Mouse (Mus musculus): ENCODE results near the gene Gdf2.

DNA sequence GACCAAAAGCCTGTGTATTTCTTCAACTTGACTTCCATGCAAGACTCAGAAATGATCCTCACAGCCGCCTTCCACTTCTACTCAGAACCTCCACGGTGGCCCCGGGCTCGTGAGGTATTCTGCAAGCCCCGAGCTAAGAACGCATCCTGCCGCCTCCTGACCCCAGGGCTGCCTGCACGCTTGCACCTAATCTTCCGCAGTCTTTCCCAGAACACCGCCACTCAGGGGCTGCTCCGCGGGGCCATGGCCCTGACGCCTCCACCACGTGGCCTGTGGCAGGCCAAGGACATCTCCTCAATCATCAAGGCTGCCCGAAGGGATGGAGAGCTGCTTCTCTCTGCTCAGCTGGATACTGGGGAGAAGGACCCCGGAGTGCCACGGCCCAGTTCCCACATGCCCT, 9.0 kb upstream of the Gdf2 start:
- no peak for TF ChIP-seq CTCF (IDR thresholded peaks at IDR 0.05; ENCODE audit: control insufficient read depth, insufficient read depth, low read length)
- TF ChIP-seq POLR2A (IDR thresholded peaks at IDR 0.05; ENCODE audit: borderline replicate concordance, control insufficient read depth, low read depth, low read length) = no peak
